Mouse (Mus musculus): ENCODE data around the gene Vav1. TPM values are rescaled to one million over a fixed set of nuclear protein-coding genes. Genes with fewer than 3 reads are reported as not detected.

Gene Vav1
- polyA plus RNA-seq (2017; shearing (Covaris generic)): 217 TPM

DNA sequence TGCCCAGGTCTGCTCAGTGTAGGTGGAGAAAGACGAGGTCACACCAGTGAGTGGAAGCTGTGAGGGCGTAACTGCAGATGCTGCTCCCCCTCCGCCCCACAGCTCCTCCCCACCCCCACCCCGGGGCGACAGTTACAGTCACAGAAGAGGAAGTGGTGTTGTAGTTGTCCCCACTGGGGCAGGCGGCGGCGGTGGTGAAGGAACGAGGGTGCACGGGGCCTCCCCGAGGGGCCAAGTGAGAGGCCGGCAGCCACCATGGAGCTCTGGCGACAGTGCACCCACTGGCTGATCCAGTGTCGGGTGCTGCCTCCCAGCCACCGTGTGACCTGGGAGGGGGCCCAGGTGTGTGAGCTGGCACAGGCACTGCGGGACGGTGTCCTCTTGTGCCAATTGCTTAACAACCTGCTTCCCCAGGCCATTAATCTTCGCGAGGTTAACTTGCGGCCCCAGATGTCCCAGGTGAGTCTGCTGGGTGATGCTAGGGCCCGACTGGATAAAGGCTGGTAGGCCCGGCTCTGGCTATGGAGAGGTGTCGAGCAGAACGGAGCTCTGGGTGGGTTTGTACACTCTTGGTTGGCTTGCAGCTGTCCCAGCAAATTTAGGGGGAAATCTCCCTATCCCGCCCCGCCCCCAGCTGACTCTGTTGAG is at the start of gene Vav1:
TSS of gene Vav1 (plus strand) at position 158 of the 648 bp plus-strand sequence.

DNA sequence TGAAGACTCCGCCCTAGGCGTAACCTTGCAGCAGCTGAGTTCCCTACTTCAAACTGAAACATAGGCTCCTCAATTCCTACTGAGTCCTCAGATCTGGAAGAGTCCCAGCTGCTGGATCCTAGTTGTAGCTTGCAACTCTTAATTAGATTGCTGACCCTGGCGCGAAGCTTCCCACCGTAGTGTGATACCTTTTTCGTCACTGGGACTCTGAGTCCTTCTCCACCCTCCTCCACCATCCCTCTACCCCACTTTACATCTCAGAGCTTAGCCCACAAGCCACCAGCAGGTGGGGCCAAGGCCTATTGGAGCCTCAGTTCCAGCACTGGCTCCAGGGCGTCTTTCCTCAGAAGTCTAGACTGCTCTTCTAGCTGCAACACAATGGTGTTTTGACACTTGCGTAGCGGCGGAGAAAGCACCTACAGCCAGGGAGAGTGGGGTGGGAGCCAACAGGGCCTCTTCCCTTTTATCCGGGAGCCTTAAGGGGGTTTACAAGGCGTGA is 30.6 kb upstream of the Vav1 start, which contains the start of gene Gpr108:
TSS of gene Gpr108 (minus strand) at position 246 of the 499 bp plus-strand sequence.

DNA sequence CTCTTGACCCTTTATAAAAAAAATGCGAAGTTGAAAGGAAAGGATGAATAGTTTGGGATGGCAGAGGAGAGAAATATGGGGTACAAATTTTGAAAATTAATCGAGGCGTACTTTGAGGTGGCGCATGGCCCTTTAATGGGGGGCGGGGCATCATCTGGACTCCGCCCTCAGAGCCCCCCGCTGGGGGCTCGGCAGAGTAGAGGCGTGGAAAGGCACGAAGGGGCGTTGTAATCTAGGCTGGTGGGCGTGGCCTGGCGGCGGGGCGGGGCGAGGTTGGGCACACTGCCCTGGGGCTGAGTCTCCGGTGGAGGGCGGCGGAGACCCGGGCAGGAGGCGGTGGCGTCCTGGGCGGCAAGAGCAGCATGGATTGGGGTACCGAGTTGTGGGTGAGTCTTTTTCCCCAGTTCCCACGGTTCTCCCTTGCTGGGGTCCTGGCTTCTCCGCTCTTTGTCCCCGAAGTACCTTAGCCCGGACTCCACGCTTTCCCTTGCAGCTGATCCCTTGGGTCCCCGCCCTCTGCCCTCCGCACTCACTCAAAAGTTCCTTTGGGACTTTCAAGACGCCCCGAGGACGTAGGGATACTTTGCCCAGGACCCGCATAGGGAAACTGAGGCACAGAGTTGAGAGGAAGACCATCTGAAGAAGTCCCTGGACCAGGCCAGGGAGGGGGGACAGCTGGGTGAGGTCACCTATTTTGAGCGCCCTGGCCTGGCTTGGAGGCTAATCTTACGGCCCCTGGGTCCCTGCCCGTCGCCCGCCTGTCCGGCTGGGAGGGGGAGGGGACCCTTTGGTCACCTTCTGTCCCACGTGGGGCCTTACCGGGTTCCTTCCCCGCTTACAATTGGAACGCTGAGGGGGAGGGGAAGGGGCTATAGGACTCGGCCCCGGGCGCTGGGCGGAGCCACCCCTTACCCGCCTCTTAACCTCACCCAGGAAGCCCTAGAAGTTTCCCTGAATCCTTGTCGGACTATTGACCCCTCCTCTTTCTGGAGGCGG is 29.4 kb upstream of the Vav1 start, which contains the start of gene Trip10:
TSS of gene Trip10 (plus strand) at position 270 of the 996 bp plus-strand sequence.

GRCm38 (mm10) chr17:57358441-57358840 is 79.5 kb downstream of the Vav1 start, which contains the start of gene Adgre1:
Gene Adgre1 (plus strand): TSS chr17:57358691.

Other genes with a start within 250 kb of the Vav1 start
- 56.0 TPM for gene Khsrp, start 247.6 kb upstream of the Vav1 start, polyA plus RNA-seq (2017; shearing (Covaris generic))
- gene Slc25a41, start 237.4 kb upstream of the Vav1 start, polyA plus RNA-seq (2017; shearing (Covaris generic)): not detected
- gene Crb3, start 220.0 kb upstream of the Vav1 start, polyA plus RNA-seq (2017; shearing (Covaris generic)): 1.1 TPM
- gene Slc25a23, start 219.2 kb upstream of the Vav1 start, polyA plus RNA-seq (2017; shearing (Covaris generic)): 7.9 TPM
- gene Dennd1c, start 200.6 kb upstream of the Vav1 start, polyA plus RNA-seq (2017; shearing (Covaris generic)): 288 TPM
- 1.8 TPM for gene Tubb4a, start 191.3 kb upstream of the Vav1 start, polyA plus RNA-seq (2017; shearing (Covaris generic))
- gene Tnfsf9, start 173.8 kb upstream of the Vav1 start, polyA plus RNA-seq (2017; shearing (Covaris generic)): 4.1 TPM
- gene Cd70, start 129.3 kb upstream of the Vav1 start, polyA plus RNA-seq (2017; shearing (Covaris generic)): 0.72 TPM
- 3.4 TPM for gene Tnfsf14, start 84.9 kb upstream of the Vav1 start, polyA plus RNA-seq (2017; shearing (Covaris generic))
- 0.56 TPM for gene C3, start 51.0 kb upstream of the Vav1 start, polyA plus RNA-seq (2017; shearing (Covaris generic))
- gene Gpr108, start 30.7 kb upstream of the Vav1 start, polyA plus RNA-seq (2017; shearing (Covaris generic)): 82.5 TPM
- 4.9 TPM for gene Trip10, start 29.6 kb upstream of the Vav1 start, polyA plus RNA-seq (2017; shearing (Covaris generic))
- 1.1 TPM for gene Adgre1, start 79.6 kb downstream of the Vav1 start, polyA plus RNA-seq (2017; shearing (Covaris generic))

Data from CD4-positive, CD25-positive, alpha-beta regulatory T cell (primary cell).